Mouse (Mus musculus): ENCODE measurements around the gene Ak8.

Ak8 gene

DNA sequence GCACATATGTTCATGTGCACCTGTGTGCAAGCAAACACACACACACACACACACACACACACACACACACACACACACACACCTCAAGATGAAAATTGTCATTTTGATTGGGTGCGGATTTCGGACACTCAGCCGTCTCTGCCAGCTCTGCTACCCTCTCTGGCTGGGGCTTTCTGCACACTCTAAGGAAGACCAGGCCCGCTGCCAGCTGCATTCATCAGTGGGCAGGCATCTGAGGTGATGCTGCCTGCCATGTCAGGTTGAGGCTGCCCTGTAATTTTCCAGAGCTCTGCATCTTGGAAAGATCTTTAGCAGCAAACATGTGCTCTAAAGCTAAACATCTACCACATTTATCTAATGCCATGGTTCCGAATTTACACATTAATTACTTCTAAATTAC lies 37.1 kb downstream of the Ak8 start:
- no peak for DNase-seq

DNA sequence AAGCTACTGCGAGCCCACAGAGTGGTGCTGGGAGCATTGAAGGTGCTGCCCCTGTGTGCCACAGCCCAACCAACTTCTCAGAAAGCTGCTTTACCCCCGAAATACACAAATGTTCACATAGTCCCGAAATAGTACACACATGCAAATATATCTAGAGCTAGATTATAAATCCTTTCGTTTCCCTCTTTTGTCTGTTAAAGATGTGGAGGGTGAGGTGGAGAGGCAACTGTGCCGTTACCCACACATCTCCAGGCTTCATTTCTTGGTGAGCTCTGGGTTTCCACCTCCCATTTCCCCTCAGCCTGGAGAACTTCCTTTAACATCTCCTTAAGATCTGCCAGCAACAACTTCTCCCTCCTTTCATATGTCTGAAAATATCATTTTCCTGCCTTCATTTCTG lies 40.2 kb downstream of the Ak8 start:
- no peak for DNase-seq

DNA sequence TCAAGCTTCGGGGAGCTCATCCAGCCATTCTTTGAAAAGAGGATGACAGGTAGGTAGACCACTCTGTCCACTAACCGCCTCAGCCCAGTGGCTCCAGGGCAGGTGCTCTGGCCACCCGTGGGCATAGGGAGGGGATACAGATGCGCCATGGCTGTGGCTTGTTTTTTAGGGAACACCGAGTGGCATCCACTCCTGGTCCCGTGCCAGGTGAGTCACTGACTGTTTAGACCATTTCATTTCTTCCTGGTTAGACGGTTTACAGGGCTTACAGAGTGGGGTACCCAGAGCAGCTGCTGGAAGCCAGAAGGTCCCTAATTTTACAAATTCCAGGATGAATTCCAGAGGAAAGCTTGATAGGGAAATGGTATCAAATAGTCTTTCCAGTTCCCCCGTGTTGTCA lies 42.7 kb downstream of the Ak8 start:
- no peak for DNase-seq

DNA sequence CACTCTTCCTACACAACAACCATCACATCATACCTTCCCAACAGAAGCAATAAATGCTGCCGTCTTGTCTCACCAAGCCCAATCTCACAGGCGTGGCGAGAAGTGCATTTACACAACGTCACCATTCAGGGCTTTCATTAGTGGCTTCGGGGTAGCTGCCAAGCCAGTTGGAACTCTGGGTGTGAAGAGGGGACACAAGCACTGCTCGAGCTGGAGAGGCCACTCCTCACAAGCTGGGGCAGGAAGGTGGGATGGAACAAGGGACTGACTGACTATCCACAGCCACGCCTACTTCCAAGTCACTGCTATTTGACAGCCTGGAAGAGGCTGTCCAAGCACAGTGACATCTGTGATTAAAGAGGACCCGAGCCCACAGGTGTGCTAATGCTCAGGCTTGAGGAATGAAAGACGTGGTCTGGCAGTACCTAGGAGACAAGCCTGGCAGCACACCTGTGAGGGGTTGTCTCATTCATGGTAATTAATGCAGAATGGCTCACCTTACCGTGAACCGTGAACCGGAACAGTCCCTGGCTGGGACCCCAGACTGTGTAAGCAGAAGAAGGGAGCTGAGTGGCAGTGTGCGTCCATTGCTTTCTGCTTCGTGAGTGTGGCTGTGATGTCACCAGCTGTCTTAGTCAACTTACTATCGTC lies 46.8 kb downstream of the Ak8 start:
- no peak for DNase-seq

DNA sequence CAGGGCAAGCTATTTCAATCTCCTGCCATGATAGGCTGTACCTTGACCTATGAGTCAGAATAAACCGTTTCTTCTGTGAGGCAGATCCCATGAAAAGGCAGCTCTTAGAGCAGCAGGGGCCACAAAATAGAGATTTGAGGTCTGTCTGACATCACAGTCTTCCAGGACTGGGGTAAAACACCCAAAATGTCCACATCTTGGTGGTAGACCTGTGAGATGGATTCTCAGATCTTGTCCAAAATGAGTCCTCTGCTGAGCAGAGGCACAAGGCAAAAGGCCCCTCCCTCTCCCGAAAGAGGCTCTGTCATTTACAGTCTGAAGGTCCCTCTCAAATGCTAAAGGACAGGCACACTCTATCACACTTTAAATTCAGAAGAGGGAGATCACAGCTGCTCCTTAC lies 47.7 kb downstream of the Ak8 start:
- no peak for DNase-seq

DNA sequence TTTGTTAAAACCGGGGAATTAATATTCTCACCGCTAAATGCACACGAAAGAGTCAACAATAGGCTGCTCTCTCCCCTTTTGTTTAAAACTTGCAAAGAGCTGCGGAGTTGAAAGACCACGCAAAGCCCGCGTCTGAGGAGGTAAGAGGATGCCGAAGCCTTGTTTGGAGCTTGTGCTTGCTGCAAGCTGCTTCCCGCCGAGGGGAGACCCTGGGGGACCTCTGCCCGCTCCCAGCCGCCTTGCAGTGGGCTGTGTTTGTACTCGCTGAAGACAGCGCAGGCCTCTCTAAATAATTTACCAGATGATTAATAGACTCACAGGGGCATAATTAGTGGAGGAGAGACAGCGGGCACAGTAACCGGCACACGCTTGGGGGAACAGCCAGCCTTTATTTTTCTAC lies 51.2 kb downstream of the Ak8 start:
- no peak for DNase-seq

DNA sequence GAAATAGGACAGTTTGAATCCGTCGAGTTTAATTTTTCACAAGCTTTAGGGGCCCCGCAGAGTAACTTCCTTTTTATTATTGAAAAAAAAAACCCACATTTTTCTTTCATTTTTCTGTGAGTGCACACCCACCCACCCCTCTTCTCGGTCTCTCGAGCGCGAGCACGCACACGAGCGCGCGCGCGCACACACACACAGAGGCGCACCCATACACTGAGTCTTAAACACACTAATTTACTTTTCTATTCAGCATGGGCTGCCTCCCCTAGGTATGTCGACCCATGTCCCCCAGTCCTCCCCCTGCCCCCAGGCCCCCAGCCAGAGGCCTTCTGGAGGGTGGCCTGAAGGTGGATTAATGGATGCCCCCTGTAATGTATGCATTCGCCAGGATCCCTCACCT lies 51.7 kb downstream of the Ak8 start:
- no peak for DNase-seq

DNA sequence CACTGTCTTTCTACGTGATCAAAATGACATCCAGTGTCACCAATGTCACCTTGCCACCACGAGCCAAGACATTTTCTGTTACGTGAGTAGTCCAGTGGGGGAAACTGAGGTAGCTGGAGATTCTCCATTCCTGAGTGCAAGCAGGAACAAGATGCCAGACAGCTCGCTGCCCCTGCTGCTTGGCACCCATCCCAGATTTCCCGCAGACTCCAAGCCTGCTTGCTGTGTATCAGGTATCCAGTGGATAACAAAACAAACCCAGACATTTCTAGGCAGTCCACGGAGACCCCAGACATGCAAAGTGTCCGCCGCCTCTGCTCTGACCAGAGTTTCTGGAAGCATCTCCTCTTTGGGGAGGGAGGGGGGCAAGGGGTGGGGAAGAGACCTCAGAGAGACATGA lies 52.4 kb downstream of the Ak8 start:
- no peak for DNase-seq

DNA sequence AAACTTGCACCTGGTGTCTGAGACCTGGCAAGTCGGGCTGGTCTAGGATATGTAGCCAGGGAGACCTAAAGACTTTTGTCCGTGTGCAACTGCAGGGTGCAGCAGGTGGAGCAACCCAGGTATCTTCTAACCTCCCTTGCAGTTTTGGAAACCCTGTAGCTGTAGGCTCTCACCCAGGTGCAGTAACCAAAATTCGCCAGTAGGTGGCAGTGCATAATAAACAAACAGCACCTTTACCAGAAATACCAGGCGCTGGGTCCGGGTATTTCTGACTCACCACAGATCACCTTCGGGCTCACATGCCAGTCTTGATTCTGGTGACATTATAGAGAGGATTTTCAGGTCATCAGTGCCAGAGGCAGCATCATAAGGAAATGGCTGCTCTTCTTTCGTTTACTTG lies 55.5 kb downstream of the Ak8 start:
- DNase-seq = peak; percentile 81

DNA sequence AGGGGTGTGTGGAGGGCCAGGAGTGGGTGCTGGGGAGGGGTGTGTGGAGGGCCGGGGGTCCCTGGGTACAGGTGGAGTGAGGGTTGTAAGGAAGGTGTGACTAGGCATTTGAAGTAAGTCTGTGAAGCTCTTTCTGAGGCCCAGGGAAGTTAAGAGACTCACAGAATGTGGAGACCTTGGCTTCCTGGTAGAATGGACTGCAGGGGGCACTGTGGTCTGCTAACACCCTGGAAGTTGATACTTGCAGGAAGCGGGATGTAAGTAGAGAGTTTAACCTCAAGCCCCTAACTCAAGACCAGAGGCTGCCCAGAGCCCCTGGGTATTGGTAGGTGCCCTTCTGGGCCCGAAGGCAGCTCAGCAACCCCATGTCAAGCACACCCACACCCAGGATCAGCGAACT lies 56.2 kb downstream of the Ak8 start:
- DNase-seq = peak; percentile 69

DNA sequence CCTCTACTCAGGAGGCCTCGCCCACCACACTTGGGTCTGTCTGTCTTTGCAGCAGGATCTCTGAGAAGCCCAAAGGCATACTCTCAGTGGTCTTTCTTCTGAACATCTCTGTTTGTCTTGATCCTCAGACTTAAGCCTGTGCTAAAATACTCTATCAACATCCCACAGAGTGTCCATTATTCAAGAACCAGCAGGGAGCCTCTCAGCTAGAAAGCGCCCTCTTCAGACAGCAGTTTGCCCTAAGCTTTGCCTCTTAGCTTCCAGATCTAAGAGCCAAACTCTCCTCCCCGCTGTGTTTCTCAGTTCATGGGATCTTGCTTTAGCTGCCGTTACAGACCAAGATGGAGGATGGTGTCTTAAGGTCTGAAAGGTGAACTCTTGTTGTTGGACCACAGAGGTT lies 59.5 kb downstream of the Ak8 start:
- no peak for DNase-seq

DNA sequence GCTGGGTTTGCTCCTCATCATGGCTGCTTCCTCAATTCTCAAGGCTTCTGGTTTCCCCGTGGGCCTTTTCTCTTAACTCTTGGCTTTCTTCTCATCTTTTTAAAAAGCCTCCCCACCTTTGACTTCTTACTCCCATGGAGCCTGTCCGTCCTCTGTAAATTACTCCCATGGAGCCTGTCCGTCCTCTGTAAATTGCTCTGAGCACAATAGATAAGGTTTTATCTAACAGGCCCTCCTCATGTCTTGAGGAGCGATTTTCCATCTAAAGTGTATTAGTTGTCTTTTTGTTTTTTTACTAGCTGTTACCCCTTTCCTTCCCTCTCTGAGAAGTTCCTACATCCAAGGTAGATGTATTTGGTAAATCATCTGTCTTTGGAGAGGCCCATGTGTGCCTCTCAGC lies 66.6 kb downstream of the Ak8 start:
- DNase-seq = no peak

DNA sequence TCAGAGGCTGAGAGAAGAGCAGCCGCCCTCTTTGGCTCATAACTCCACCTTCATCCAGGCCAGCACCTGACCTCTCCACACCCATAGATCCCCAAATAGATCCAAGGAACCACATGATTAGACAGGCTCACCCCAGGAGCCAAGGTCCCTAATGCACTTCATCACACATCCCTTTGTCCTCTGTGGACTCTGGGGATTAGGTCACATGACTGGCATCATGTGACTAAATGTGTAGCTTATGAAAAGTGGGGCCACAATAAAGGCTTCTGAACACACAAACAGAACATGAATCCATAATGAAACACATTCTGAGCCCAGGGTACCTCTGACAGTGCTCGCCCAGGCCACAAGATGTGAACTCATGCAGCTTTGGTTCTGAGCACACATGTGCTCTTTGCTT lies 67.1 kb downstream of the Ak8 start:
- DNase-seq = no peak

DNA sequence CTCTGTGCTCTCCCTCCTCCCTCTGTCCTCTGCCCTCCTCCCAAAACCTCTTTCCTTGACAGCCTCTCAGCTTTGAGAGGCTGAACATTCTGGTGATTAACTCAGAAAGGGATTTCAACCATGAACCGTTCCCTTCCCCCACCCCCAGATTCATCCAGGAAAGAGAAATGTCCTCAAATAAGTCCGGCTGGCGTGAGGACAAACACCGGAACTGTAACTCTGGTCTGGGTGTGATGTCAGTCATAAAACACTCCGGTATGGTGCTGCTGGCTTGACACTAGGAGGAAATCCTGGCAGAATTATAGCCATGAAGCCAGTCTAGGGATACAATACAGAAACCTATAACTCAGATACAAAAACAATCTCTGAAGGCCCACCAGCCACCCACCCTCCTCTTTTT lies 70.7 kb downstream of the Ak8 start:
- DNase-seq = no peak

DNA sequence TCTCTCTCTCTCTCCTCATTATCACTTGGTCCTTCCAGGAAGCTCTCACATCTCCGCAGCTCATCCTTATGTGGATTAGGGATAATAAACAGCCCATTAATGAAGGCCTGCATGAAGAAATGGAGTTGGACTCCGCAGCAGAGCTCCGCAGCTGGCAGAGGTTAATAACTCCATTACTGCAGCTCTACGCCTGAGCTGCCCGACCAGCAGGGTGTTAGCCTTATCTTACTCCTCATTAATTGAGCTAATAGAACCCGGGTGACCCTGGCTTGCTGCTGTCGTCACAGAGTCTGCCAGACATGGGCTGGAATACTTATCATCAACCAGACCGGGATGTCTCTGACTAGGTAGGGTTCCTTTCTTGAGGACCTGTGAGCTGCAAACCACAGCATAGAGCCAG lies 74.1 kb downstream of the Ak8 start:
- no peak for DNase-seq

DNA sequence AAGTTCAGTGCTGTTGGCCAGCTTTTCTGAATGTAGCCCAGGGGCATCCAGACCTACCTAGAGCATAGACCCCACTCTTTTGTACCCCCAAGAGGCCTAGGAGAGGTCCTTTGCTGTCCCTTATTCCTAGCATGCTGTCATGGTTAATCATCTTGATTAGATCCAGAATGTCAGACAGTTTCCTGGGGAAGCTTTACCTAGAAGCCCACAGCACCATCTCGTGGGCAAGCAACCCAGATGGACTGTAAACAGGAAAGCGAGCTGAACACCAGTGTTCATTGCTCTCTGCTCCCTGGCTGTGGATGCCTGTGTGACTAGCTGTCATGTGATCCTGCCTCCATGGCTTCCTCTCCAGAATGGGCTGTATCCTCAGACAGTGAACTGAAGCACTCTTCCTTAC lies 76.8 kb downstream of the Ak8 start:
- DNase-seq = no peak

DNA sequence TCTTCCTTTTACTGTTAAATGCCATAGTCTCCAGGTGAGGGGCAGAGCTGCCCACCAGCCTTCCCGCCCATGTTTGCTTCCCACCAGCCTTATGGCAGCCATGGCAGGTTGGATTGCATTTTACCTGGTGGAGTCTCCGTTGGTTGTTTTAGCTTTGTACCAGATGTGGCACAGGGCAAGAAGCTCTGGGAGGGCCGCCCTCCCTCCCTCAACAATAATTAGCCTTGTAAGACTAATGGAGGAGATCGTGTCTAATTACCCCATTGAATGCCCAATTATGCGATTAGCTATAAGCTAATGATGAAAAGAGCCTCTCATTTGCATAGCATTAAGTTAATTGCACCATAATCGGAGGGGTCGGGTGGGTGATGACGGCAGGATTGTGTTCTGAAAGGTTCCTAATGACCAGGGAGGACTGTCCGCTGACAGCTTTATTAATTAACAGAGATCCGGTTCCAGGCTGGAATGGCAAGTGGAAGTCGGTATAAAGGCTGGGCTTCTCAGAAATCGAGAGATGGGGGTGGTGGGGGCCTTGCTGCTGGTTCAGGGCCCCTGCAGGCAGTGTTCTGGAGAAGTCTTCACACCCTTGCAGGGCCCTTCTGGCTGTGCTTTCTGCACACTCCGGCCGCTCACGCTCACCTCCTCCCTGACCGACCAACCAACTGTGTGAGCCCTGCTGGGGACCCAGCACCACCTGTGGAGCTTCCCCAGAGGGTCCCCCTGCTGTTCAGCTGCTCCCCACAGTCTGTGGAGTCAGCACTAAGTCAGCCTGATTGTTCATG lies 80.2 kb downstream of the Ak8 start:
- DNase-seq = no peak

DNA sequence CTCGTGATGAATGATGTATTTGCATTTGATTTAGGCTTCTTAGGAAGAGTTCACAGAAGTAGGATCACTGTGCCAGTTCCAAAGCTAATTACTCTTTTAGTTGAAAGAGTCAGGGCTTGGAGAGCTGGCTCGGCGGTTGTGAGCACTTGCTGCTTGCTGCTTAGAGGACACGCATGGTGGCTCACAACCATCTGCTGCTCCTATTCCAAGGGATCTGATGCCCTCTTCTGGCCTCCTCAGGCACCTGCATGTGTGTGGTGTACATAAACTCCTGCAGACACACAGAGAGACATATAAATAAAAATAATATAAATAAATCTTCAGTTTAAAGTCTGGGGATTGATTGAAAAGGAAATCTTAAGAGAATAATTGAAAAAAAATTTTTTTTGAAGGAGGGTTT lies 81.3 kb downstream of the Ak8 start:
- DNase-seq = no peak

DNA sequence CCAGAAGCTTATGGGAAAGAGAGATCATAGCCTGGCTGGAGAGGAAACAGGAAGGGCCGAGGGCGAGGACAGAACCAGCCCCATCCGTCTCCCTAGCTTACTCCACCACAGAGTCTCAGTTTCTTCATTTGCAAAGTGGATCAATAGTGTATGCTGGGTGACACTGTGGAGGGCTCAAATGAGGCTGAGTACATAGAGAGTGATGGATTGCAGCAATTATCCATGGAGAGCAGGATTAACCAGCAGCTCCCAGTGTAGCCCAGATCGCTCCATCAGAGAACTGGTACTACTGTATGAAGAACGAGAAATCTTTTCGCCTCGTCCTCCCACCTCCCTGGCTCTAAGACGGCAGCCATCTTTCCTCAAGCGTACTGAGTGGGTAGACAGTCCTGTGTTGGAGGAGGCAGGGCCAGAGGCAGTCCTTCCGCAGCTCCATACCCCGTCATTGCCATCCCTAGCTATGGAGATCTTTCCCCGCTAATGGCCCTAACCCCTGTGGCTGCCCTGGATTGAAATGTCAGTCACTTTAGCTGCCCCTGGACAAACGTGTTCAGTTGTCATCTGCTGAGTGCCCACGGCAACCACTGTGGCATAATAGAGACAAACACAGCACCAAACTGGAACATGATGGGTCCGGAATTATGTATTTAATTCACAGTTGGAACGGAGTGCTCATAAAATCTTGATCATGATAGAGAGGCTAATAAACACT lies 86.5 kb downstream of the Ak8 start:
- DNase-seq = no peak

DNA sequence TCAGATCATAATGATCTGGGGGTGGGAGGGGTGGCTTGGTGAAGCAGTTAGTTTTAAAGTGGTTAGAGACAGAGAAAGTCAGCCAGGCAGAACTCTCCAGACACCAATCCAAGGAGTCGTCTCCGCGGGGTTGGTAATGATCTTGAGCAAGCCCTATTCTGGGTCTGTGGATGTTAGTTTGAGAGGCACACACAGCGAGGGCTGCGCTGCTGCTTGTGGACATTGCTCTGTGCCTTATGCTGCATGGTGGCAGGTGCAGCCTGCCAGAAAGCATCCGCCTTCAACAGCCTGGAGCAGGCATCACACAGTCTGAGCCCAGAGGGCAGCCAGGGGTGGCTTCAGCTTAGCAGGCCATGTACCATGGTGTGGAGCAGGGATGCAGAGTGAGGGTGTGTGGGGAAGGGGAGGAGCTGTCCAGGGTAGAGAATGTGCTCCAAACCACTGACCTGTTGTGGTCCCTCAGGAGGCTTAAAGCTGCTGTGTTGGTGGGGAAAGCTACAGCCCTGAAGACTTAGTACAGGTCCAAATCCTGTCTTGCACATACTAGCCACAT lies 87.2 kb downstream of the Ak8 start:
- no peak for DNase-seq

DNA sequence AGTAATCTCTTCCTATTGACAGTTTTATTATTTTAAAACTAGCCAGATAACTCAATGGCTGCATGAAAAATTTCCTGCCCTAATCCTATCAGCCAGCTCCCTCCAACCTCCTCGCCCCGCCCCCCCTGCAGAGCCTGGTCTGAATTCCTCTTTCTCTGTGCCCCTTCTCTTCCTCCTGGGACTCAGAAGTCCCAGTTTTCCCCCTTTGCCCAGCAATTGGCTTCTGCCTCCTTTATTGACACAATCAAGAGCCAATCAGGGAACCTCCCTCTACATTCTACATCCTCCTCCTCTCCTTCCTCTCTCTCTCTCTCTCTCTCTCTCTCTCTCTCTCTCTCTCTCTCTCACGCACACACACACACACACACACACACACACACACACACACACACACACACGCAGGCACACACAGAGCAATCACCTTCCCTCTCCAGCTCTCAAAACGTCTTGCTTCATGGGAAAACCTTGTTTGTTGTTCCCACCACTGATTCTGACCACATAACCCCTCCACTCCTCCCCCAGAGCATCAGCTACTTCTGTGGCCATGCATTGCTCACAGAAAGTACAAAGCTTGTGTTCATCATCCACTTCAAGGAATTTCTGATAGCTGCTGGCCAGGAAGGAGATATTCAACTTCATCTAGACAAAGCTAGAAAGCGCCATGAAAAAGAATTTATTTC lies 93.1 kb downstream of the Ak8 start:
- peak; percentile 50 for DNase-seq

DNA sequence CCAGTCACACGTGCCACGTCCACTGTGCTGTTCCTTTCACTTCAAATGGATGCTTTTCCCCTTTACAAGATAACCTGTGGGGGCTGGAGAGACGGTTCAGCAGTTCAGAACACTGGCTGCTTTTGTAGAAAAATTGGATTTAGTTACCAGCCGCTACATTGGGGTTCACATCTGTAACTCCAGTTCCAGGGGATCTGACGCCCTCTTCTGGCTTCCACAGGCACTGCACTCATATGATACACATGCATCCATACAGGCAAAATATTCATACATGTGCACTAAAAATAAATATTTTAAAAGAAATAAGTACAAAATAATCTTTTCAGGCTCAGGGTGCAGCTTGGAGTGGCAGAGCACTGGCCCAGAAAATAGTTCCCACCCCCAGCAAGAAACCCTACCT lies 94.7 kb downstream of the Ak8 start:
- DNase-seq = no peak

DNA sequence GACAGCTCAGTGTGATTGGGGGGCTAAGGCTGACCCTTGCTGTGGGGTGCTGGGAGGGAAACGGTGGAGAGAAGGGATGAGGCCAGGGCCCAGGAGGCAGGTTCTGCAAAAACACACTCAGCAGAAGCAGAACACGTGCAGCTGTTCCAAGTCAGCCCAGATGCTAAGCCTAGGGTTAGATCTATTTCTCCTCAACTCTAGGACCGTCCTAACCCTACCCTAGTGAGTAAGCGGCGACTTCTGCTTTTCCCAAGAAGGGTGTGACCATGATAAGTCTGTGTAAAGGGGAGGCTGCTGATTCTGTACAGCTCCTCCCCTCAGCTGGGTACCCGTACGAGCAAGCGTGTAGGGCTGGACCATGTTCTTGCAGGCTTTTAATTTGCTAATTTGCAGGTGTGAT lies 96.3 kb downstream of the Ak8 start:
- DNase-seq = no peak

Data from liver (tissue).